Mouse (Mus musculus) limb, embryonic 11.5 days (tissue): ENCODE measurements around the gene Rplp1. TPM values are rescaled to one million over a fixed set of nuclear protein-coding genes. Genes with fewer than 3 reads are reported as not detected.

Experiments
- ATAC-seq: fragments of 200-750 bp; cut with Nextera tagmentation; 2 replicates; pipeline ENCODE4 v1.8.0; 2017; ENCODE audit warnings: low read depth; ENCODE audit not compliant: insufficient number of reproducible peaks, low FRiP score, low TSS enrichment
- DNase-seq: peaks from one replicate; pipeline ENCODE4 v3.0.0-alpha.2; 2015; ENCODE audit warnings: low spot score
- H3K27ac ChIP-seq: fragments of 300-500 bp; sonication (generic); replicated peaks from 2 replicates; pipeline ENCODE4 v1.5.1; 2014; ENCODE audit warnings: low read depth, mild to moderate bottlenecking, low read length
- H3K27me3 ChIP-seq: fragments of 300-500 bp; sonication (generic); 2 replicates; pipeline ENCODE4 v1.6.1; 2014; ENCODE audit warnings: mild to moderate bottlenecking, low read length, mixed read lengths; ENCODE audit not compliant: control insufficient read depth, insufficient read depth
- H3K36me3 ChIP-seq: fragments of 300-500 bp; sonication (generic); 2 replicates; pipeline ENCODE4 v1.6.1; 2014; ENCODE audit warnings: mild to moderate bottlenecking, low read length, moderate library complexity, mixed read lengths; ENCODE audit not compliant: control insufficient read depth, insufficient read depth
- H3K4me1 ChIP-seq: fragments of 300-500 bp; sonication (generic); 2 replicates; pipeline ENCODE4 v1.6.1; 2014; ENCODE audit warnings: low read length, mixed read lengths; ENCODE audit not compliant: control insufficient read depth, insufficient read depth
- H3K4me2 ChIP-seq: fragments of 300-500 bp; sonication (generic); 2 replicates; pipeline ENCODE4 v1.6.1; 2014; ENCODE audit warnings: low read depth, mild to moderate bottlenecking, moderate library complexity; ENCODE audit not compliant: severe bottlenecking
- H3K4me3 ChIP-seq: fragments of 300-500 bp; sonication (generic); 2 replicates; pipeline ENCODE4 v1.5.1; 2014; ENCODE audit warnings: low read depth, low read length
- H3K9ac ChIP-seq: fragments of 300-500 bp; sonication (generic); 2 replicates; pipeline ENCODE4 v1.6.1; 2014; ENCODE audit warnings: mild to moderate bottlenecking, low read length
- H3K9me3 ChIP-seq: fragments of 300-500 bp; sonication (generic); 2 replicates; pipeline ENCODE4 v1.6.1; 2016; ENCODE audit warnings: low read length; ENCODE audit not compliant: control insufficient read depth
- WGBS: fragments of 180-500 bp; shearing (Covaris S2); extraction: QIAGEN DNeasy Blood & Tissue Kit; methylation state at CpG from one replicate; pipeline ENCODE4 v1.1.7; 2014; 5-methylcytosine and 5-hydroxymethylcytosine counted together
- polyA plus RNA-seq: library from polyadenylated mRNA; unstranded; fragments of >200 nt; fragmentation: Nextera tagmentation; extraction: Ambion mirVana; gene quantifications from 2 replicates; pipeline ENCODE4 v1.2.1, GENCODE M21; 2014

Rplp1 gene
- polyA plus RNA-seq, 1 experiment from 2014 or later: 1,288 TPM

DNA sequence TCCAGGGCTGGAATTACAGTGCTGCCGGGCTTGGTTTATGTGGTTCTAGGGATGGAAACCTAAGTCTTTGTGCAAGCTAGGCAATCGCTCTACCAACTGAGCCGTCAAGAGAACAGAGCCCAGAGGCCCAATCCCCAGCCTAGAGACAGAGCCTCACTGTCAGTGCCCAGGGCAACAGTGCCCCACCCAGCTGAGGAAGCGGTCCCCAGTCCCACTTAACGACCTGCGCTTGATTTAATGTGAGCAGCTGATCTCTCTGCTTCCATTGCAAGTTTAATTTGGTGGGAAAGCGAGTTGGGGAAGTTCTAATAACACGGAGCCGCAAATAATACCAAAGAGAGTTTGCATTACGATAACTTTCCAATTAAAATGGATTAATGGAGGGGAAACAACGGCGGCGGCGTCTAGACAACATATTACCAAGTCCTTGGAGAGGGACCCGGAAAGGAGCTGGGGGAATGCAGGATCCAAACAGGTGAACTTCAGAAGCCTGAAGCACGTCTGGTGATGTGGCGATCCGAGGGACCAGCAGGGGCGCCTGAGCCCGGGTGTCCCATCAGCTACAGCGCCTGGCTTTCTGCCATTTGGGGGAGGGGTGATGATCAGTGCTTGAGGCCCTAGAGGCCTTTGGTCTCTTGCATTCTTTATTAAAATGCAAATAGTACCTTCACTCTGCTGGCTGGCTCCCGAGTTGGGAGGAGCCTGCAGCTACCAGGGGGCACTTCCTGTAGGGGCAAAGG, 36.8 kb downstream of the Rplp1 start:
- no peak overlapping the region for H3K9ac ChIP-seq
- ATAC-seq (no peak), DNase-seq (peak; percentile 57)
- no peaks in the 10 kb centered on the region for H3K27me3 ChIP-seq
- no peak overlapping the region for H3K4me3 ChIP-seq
- H3K27ac ChIP-seq: no peak overlapping the region
- H3K9me3 ChIP-seq: no peaks in the 10 kb centered on the region
- peaks cover 28% of the 10 kb centered on the region for H3K4me1 ChIP-seq
- peak overlapping the region; percentile 15 for H3K4me2 ChIP-seq
- no peaks in the 10 kb centered on the region for H3K36me3 ChIP-seq
- WGBS: 13% methylated on average over 22 of the region's 22 CpGs

- Histone ChIP-seq H3K9ac (no peak overlapping the region), H3K27me3 (no peaks in the 10 kb centered on the region), H3K4me2 (no peak overlapping the region), H3K27ac (peak overlapping the region; percentile 64), H3K9me3 (no peaks in the 10 kb centered on the region), H3K36me3 (no peaks in the 10 kb centered on the region), H3K4me1 (peaks cover 35% of the 10 kb centered on the region), H3K4me3 (no peak overlapping the region)
- 0 out of 2 replicates have a peak, but pooled peaks have one; percentile 37 for ATAC-seq
- DNase-seq: peak; percentile 73
- WGBS: 9% methylated on average over 8 of the region's 8 CpGs
Measured at GRCm38 (mm10) chr9:61873325-61873724, 41.0 kb downstream of the Rplp1 start.

GRCm38 (mm10) chr9:61872246-61872941, 41.9 kb downstream of the Rplp1 start:
- Histone ChIP-seq H3K4me1 (peaks cover 28% of the 10 kb centered on the region), H3K27me3 (no peaks in the 10 kb centered on the region), H3K9ac (no peak overlapping the region), H3K9me3 (no peaks in the 10 kb centered on the region), H3K4me3 (no peak overlapping the region), H3K36me3 (no peaks in the 10 kb centered on the region), H3K27ac (no peak overlapping the region), H3K4me2 (no peak overlapping the region)
- WGBS: 43% methylated on average over 8 of the region's 8 CpGs
- ATAC-seq: no peak
- no peak for DNase-seq

GRCm38 (mm10) chr9:61871839-61872238, 42.5 kb downstream of the Rplp1 start:
- Histone ChIP-seq H3K4me1 (peaks cover 23% of the 10 kb centered on the region), H3K27ac (no peak overlapping the region)

DNA sequence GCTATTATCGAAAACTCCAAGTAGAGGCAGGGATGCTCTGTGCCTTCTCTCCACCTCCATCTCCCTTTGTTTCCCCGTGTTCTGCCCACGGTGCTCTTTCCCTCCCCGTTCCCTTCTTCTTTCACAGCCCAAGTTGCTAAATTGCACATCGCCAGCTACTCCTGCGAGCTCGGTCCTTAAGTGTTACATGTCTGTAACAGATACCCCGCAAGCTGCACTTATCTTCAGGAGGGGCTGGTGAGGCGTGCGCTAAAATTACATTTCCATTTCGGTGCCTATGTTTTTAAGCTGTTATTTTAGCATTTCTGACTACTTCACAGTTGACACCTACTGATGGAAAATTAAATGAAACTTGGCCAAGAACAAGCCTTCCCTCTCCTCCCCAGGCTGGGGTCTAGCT, 46.7 kb downstream of the Rplp1 start:
- no peaks in the 10 kb centered on the region for H3K9me3 ChIP-seq
- no peak overlapping the region for H3K27ac ChIP-seq
- peaks cover 8% of the 10 kb centered on the region for H3K4me1 ChIP-seq
- H3K36me3 ChIP-seq: no peaks in the 10 kb centered on the region
- ATAC-seq (no peak), DNase-seq (no peak)
- H3K4me2 ChIP-seq: no peak overlapping the region
- H3K4me3 ChIP-seq: no peak overlapping the region
- H3K27me3 ChIP-seq: no peaks in the 10 kb centered on the region
- WGBS: 82% methylated on average over 11 of the region's 11 CpGs
- no peak overlapping the region for H3K9ac ChIP-seq

More at GRCm38 (mm10) chr9:61871839-61872238, 42.5 kb downstream of the Rplp1 start:
- no peak overlapping the region for H3K4me2 ChIP-seq
- no peaks in the 10 kb centered on the region for H3K36me3 ChIP-seq
- DNase-seq (no peak), ATAC-seq (no peak)
- no peaks in the 10 kb centered on the region for H3K9me3 ChIP-seq
- H3K27me3 ChIP-seq: no peaks in the 10 kb centered on the region
- H3K9ac ChIP-seq: no peak overlapping the region
- 75% methylated on average over 6 of the region's 6 CpGs for WGBS
- no peak overlapping the region for H3K4me3 ChIP-seq

Other genes starting within 250 kb of the Rplp1 start
- 119 and 131 TPM in 2 replicates for gene Kif23, start 32.2 kb upstream of the Rplp1 start, polyA plus RNA-seq
- 0.85 and 1.0 TPM in 2 replicates for gene Paqr5, start 112.3 kb upstream of the Rplp1 start, polyA plus RNA-seq
- 24.1 and 25.0 TPM in 2 replicates for gene Glce, start 208.1 kb upstream of the Rplp1 start, polyA plus RNA-seq